Mouse (Mus musculus): ENCODE results near the gene Lrit2. TPM values are rescaled to one million over a fixed set of nuclear protein-coding genes. Genes with fewer than 3 reads are reported as not detected.

Lrit2 gene
- not detected for polyA plus RNA-seq (2014; fragmentation: Illumina TruSeq; extraction: RNeasy Lipid Tissue Mini Kit (QIAGEN cat#74804); ENCODE audit: low read depth, low replicate concordance)

GRCm38 (mm10) chr14:37067629-37068028, at the start of gene Lrit2:
TSS of gene Lrit2 (plus strand) at chr14:37067929.

GRCm38 (mm10) chr14:37048914-37049410, 18.8 kb upstream of the Lrit2 start, which contains the start of gene Rgr:
TSS of gene Rgr (minus strand) at chr14:37048964.

GRCm38 (mm10) chr14:37097956-37098530, 30.3 kb downstream of the Lrit2 start, which contains the start of gene Cdhr1:
TSS of gene Cdhr1 (minus strand) at chr14:37098347.

GRCm38 (mm10) chr14:37113922-37114321, 46.2 kb downstream of the Lrit2 start, which contains the start of gene 2610528A11Rik:
TSS of gene 2610528A11Rik (minus strand) at chr14:37114022.

Other genes with a start within 250 kb of the Lrit2 start
- 150 TPM for gene Ccser2, start 99.2 kb upstream of the Lrit2 start, polyA plus RNA-seq (2014; fragmentation: Illumina TruSeq; extraction: RNeasy Lipid Tissue Mini Kit (QIAGEN cat#74804); ENCODE audit: low read depth, low replicate concordance)
- not detected for gene Rgr, start 19.0 kb upstream of the Lrit2 start, polyA plus RNA-seq (2014; fragmentation: Illumina TruSeq; extraction: RNeasy Lipid Tissue Mini Kit (QIAGEN cat#74804); ENCODE audit: low read depth, low replicate concordance)
- gene Lrit1, start 13.1 kb upstream of the Lrit2 start, polyA plus RNA-seq (2014; fragmentation: Illumina TruSeq; extraction: RNeasy Lipid Tissue Mini Kit (QIAGEN cat#74804); ENCODE audit: low read depth, low replicate concordance) = 0.36 TPM
- gene Cdhr1, start 30.4 kb downstream of the Lrit2 start, polyA plus RNA-seq (2014; fragmentation: Illumina TruSeq; extraction: RNeasy Lipid Tissue Mini Kit (QIAGEN cat#74804); ENCODE audit: low read depth, low replicate concordance) = not detected
- not detected for gene 2610528A11Rik, start 46.1 kb downstream of the Lrit2 start, polyA plus RNA-seq (2014; fragmentation: Illumina TruSeq; extraction: RNeasy Lipid Tissue Mini Kit (QIAGEN cat#74804); ENCODE audit: low read depth, low replicate concordance)
- 1,081 TPM for gene Ghitm, start 67.3 kb downstream of the Lrit2 start, polyA plus RNA-seq (2014; fragmentation: Illumina TruSeq; extraction: RNeasy Lipid Tissue Mini Kit (QIAGEN cat#74804); ENCODE audit: low read depth, low replicate concordance)

Data from kidney, adult 10 weeks (tissue).